Mouse (Mus musculus) E14TG2a.4 (cell line): ENCODE data around the gene Stat4.

Experiments
- CTCF ChIP-seq: conservative IDR thresholded peaks from 2 replicates; pipeline ENCODE4 v1.5.1; 2014; ENCODE audit warnings: low read length
- NANOG ChIP-seq: IDR thresholded peaks from 2 replicates; pipeline ENCODE4 v1.6.1; 2014; ENCODE audit warnings: borderline replicate concordance, low read length, mixed read lengths
- POU5F1 ChIP-seq: IDR thresholded peaks from 2 replicates; pipeline ENCODE4 v1.6.1; 2014; ENCODE audit warnings: low read length, borderline replicate concordance

DNA sequence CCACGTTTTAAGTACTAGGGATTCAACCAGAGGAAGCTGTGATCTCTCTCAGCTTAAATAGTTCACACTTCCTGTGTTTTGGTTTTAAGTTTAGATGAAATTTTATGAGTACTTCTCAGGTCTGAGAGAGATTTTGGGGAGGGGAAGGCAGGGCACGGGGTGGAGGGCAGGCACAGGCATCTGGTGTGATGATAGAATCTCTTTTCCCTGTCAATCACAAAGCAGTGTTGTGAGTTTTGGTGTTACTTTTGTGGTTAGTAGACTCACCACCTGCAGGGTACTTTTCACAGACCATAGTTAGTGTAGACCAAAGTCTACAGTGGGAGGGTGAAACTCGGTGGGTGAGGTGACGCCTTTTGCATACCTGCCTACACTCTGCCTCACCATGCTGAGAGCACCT, 32.7 kb downstream of the Stat4 start:
- no peak for TF ChIP-seq CTCF
- TF ChIP-seq NANOG = no peak
- no peak for TF ChIP-seq POU5F1
